Mouse (Mus musculus) CH12.LX (cell line): Measurements from ENCODE around the gene Gpank1.

Experiments
- BHLHE40 ChIP-seq: IDR thresholded peaks from 2 replicates; pipeline ENCODE4 v1.6.1; 2011; ENCODE audit warnings: mild to moderate bottlenecking, low read depth, low read length, improper control_type of control experiment
- CHD2 ChIP-seq: IDR thresholded peaks from 2 replicates; pipeline ENCODE4 v1.6.1; 2011; ENCODE audit warnings: low read length, improper control_type of control experiment
- POLR2A ChIP-seq: IDR thresholded peaks from 2 replicates; pipeline ENCODE4 v1.6.1; 2011; ENCODE audit warnings: low read depth, mild to moderate bottlenecking, improper control_type of control experiment, low read length
- USF2 ChIP-seq: conservative IDR thresholded peaks from 2 replicates; pipeline ENCODE4 v1.6.1; 2011; ENCODE audit warnings: low read depth, low read length, improper control_type of control experiment
- ZMIZ1 ChIP-seq: IDR thresholded peaks from 2 replicates; pipeline ENCODE4 v1.6.1; 2012; ENCODE audit warnings: low read depth, mild to moderate bottlenecking, inconsistent platforms, low read length, improper control_type of control experiment

DNA sequence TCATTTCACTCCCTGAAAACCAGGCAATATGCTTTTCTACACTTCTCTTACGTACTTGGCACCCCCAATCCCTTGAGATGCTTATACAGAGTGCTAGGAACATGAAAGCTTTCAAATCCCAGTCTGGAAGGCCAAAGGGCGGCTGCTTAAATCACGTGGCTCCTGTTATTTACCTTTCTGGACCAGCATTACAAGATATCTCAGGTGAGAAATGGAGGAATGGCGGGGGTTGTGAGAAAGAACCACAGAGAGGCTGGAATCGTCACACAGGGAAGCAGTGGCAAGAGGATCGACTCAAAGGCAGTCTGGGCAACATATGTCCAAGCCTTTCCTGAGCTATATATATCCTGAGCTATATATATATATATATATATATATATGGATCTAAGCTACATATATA lies 4.3 kb downstream of the Gpank1 start:
- no peak; the same call in 1 of the 2 replicates for TF ChIP-seq CHD2
- no peak for TF ChIP-seq BHLHE40
- TF ChIP-seq POLR2A: no peak
- no peak for TF ChIP-seq USF2
- TF ChIP-seq ZMIZ1: no peak
